9 mouse cellular contexts compared by ENCODE assay signal in the genomic region with DNA sequence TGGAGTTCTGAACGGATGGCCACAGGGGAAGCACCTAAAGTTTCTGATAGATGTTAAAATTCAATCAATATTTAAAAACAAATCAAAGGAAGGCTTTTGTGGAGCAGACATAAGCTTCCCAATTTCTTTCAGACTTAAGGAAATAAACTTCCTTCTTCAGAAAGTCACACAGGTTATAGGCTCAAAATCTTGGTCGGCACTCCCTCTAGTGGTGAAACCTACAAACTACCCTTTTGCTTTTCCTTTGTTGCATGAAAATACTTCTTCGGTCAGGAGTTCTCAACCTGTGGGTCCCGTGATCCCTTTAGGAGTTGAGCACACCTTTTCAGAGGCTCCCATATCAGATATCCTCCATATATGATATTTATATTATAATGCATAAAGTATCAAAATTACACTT.
DNase-seq lines count a peak whose midpoint lies in the region; ATAC-seq and TF ChIP-seq lines count a peak whose summit lies in the region.
"Had no signal": no experiment of that assay in that cellular context is flagged by ENCODE, and none has a peak within 500 bp of the region (broad histone marks: within the 10 kb centered on the region; RNA-seq: fewer than 3 reads in every experiment).

No protein-coding gene starts in this region.

- no peaks in the 10 kb centered on the region for H3K4me1 ChIP-seq in liver, adult 2 months (ENCODE audit: control insufficient read depth, insufficient read depth, low read length)
- H3K4me1 ChIP-seq in liver, embryonic 12.5 days, result no peaks in the 10 kb centered on the region
- no peaks in the 10 kb centered on the region for H3K4me1 ChIP-seq in forebrain, embryonic 16.5 days (replicated peaks; ENCODE audit: control insufficient read depth, insufficient read depth, low read length)
- no peaks in the 10 kb centered on the region for H3K4me1 ChIP-seq in stomach, postnatal 0 days (replicated peaks; ENCODE audit: control insufficient read depth, insufficient read depth)
- H3K4me1 ChIP-seq: liver, embryonic 15.5 days had no signal

- H3K27me3 ChIP-seq in liver, adult 2 months (ENCODE audit: control insufficient read depth, insufficient read depth, low read length), result no peaks in the 10 kb centered on the region
- H3K27me3 ChIP-seq in liver, embryonic 12.5 days (replicated peaks), result no peaks in the 10 kb centered on the region
- H3K27me3 ChIP-seq in Patski, result peaks cover 15% of the 10 kb centered on the region
- no peaks in the 10 kb centered on the region for H3K27me3 ChIP-seq in forebrain, embryonic 16.5 days (replicated peaks; ENCODE audit: control insufficient read depth, insufficient read depth, low read length)
- H3K27me3 ChIP-seq in stomach, postnatal 0 days (ENCODE audit: control insufficient read depth, insufficient read depth, low read length), result no peaks in the 10 kb centered on the region
- H3K27me3 ChIP-seq: liver, embryonic 15.5 days had no signal

- H3K9me3 ChIP-seq in liver, embryonic 12.5 days (replicated peaks), result no peaks in the 10 kb centered on the region
- H3K9me3 ChIP-seq in forebrain, embryonic 16.5 days (ENCODE audit: control insufficient read depth, low read length), result no peaks in the 10 kb centered on the region
- H3K9me3 ChIP-seq in stomach, postnatal 0 days (ENCODE audit: control insufficient read depth, low read length), result no peaks in the 10 kb centered on the region
- H3K9me3 ChIP-seq: liver, embryonic 15.5 days had no signal

- DNase-seq in liver, adult 2 months (ENCODE audit: extremely low read depth, low read depth, low spot score), result peak; percentile 21
- peak; percentile 1 for DNase-seq in Patski (ENCODE audit: low read depth, low spot score)
- DNase-seq in cerebellum, adult 18-20 months, result peak; percentile 37 to 52
- peak; percentile 14 to 51 for DNase-seq in left cerebral cortex, postnatal 25 days (ENCODE audit: low spot score in 2 of 2)
- DNase-seq in stomach, postnatal 0 days (ENCODE audit: low spot score), result peak; percentile 62
- DNase-seq in thymus, postnatal 25 days, result no peak

- WGBS in liver, adult 2 months, result 32% methylated on average over 4 of the region's 4 CpGs
- WGBS in liver, embryonic 12.5 days (ENCODE audit: insufficient replicate concordance), result 27% methylated on average over 4 of the region's 4 CpGs
- WGBS in forebrain, embryonic 16.5 days, result 32% methylated on average over 4 of the region's 4 CpGs
- WGBS in stomach, postnatal 0 days, result 23% methylated on average over 4 of the region's 4 CpGs

- ATAC-seq in liver, embryonic 12.5 days, result no peak
- no peak for ATAC-seq in Patski
- ATAC-seq in forebrain, embryonic 16.5 days, result peak; percentile 77
- 0 out of 2 replicates have a peak, but pooled peaks have one; percentile 18 for ATAC-seq in stomach, postnatal 0 days (ENCODE audit: low FRiP score, low TSS enrichment)

- H3K9ac ChIP-seq in liver, adult 2 months (ENCODE audit: low read depth, low read length), result no peak overlapping the region
- H3K9ac ChIP-seq in liver, embryonic 12.5 days, result no peak overlapping the region
- H3K9ac ChIP-seq in forebrain, embryonic 16.5 days (replicated peaks; ENCODE audit: low read depth, low read length), result no peak overlapping the region
- H3K9ac ChIP-seq in stomach, postnatal 0 days (ENCODE audit: low read length), result no peak overlapping the region
- H3K9ac ChIP-seq: liver, embryonic 15.5 days had no signal

- no peaks in the 10 kb centered on the region for H3K79me2 ChIP-seq in liver, adult 2 months (ENCODE audit: control insufficient read depth, insufficient read depth, low read length)

- POLR2A ChIA-PET in Patski (lab: Charles Lee), result no interaction called here

- no peak overlapping the region for H3K4me2 ChIP-seq in liver, embryonic 12.5 days
- no peak overlapping the region for H3K4me2 ChIP-seq in forebrain, embryonic 16.5 days (ENCODE audit: low read length)
- no peak overlapping the region for H3K4me2 ChIP-seq in stomach, postnatal 0 days (replicated peaks; ENCODE audit: low read depth)
- H3K4me2 ChIP-seq: liver, embryonic 15.5 days had no signal

- CTCF ChIA-PET in Patski (lab: Charles Lee), result interaction anchor here (0.6 to 3.2 kb wide), 4 partner anchors 15 to 1178 kb away, joined by 3 to 9 read pairs (median 4); no protein-coding TSS in a partner anchor

- no peaks in the 10 kb centered on the region for H3K36me3 ChIP-seq in liver, adult 2 months (ENCODE audit: control insufficient read depth, insufficient read depth, low read length)
- H3K36me3 ChIP-seq in liver, embryonic 12.5 days, result no peaks in the 10 kb centered on the region
- H3K36me3 ChIP-seq in forebrain, embryonic 16.5 days (ENCODE audit: control insufficient read depth, insufficient read depth), result no peaks in the 10 kb centered on the region
- H3K36me3 ChIP-seq in stomach, postnatal 0 days (ENCODE audit: control insufficient read depth, insufficient read depth, low read length), result no peaks in the 10 kb centered on the region
- H3K36me3 ChIP-seq: liver, embryonic 15.5 days had no signal

- H3K4me3 ChIP-seq in liver, adult 2 months (ENCODE audit: insufficient read depth, low read depth, low read length), result no peak overlapping the region
- H3K4me3 ChIP-seq in liver, embryonic 12.5 days, result no peak overlapping the region
- H3K4me3 ChIP-seq in forebrain, embryonic 16.5 days (replicated peaks; ENCODE audit: low read length), result no peak overlapping the region
- no peak overlapping the region for H3K4me3 ChIP-seq in stomach, postnatal 0 days (ENCODE audit: low read depth, low read length)
- H3K4me3 ChIP-seq: liver, embryonic 15.5 days had no signal

- H3K27ac ChIP-seq in liver, adult 2 months (replicated peaks; ENCODE audit: insufficient read depth, low read depth, low read length), result no peak overlapping the region
- no peak overlapping the region for H3K27ac ChIP-seq in liver, embryonic 12.5 days
- no peak overlapping the region for H3K27ac ChIP-seq in forebrain, embryonic 16.5 days (ENCODE audit: low read length)
- no peak overlapping the region for H3K27ac ChIP-seq in stomach, postnatal 0 days (replicated peaks)
- H3K27ac ChIP-seq: liver, embryonic 15.5 days had no signal

- in situ Hi-C loops in Patski (cut with MboI; ENCODE audit: low pct_unique_long_range_greater_than_20kb), result loop anchor here (5.0 to 25.0 kb wide), 2 partner anchors 749 to 1174 kb away; no protein-coding TSS in a partner anchor

- TF ChIP-seq EP300 in stomach, postnatal 0 days (optimal IDR thresholded peaks at IDR 0.05), result no peak

- TF ChIP-seq POLR2A in liver, adult 2 months (IDR thresholded peaks at IDR 0.05; ENCODE audit: extremely low read depth, insufficient read depth, low read length), result no peak

- TF ChIP-seq CTCF in liver, adult 2 months (IDR thresholded peaks at IDR 0.05; ENCODE audit: low read depth, low read length), result 0 out of 2 replicates have a peak, but pooled peaks have one; percentile 15
- peak; percentile 63 for TF ChIP-seq CTCF in Patski (IDR thresholded peaks at IDR 0.05)
- peak; percentile 82 for TF ChIP-seq CTCF in stomach, postnatal 0 days (IDR thresholded peaks at IDR 0.05; ENCODE audit: low read depth)

- intact Hi-C loops in left cerebral cortex, postnatal 25 days (cut with DNase I), result loop anchor here (2.0 to 10.0 kb wide), 4 partner anchors 316 to 1179 kb away; no protein-coding TSS in a partner anchor

Comparison
In these comparisons a context has a peak if more than half of its experiments do, and no peak if none do; other contexts are left out.
1. CTCF ChIP-seq: peak in every context shown above with its lines; median percentile 82 in stomach, postnatal 0 days; 63 in Patski; 15 in liver, adult 2 months.
2. ATAC-seq: peak in forebrain, embryonic 16.5 days (single experiment) and stomach, postnatal 0 days (single experiment); none in liver, embryonic 12.5 days (single experiment) and Patski (single experiment).